Mouse (Mus musculus) ES-Bruce4 (cell line): Measurements from ENCODE around the gene Nfkbid. TPM values are rescaled to one million over a fixed set of nuclear protein-coding genes. Genes with fewer than 3 reads are reported as not detected.

Experiments used
- H3K27ac ChIP-seq: 2 replicates; pipeline ENCODE4 v1.5.1; 2012; ENCODE audit warnings: low read length, inconsistent platforms; ENCODE audit not compliant: insufficient read depth
- H3K27me3 ChIP-seq: 2 replicates; pipeline ENCODE4 v1.6.1; 2012; ENCODE audit warnings: mild to moderate bottlenecking, low read length, inconsistent platforms; ENCODE audit not compliant: control insufficient read depth, poor library complexity, insufficient read depth, severe bottlenecking
- H3K36me3 ChIP-seq: 2 replicates; pipeline ENCODE4 v1.6.1; 2012; ENCODE audit warnings: inconsistent platforms, mild to moderate bottlenecking, low read length, moderate library complexity; ENCODE audit not compliant: control insufficient read depth, poor library complexity, insufficient read depth, severe bottlenecking
- H3K4me1 ChIP-seq: one replicate; pipeline ENCODE4 v1.8.1; 2011; ENCODE audit warnings: low read length; ENCODE audit not compliant: control insufficient read depth, insufficient read depth
- H3K4me3 ChIP-seq: 2 replicates; pipeline ENCODE4 v1.5.1; 2011; ENCODE audit warnings: low read depth, mild to moderate bottlenecking, low read length
- H3K9ac ChIP-seq: 2 replicates; pipeline ENCODE4 v1.6.1; 2012; ENCODE audit warnings: low read depth, mild to moderate bottlenecking, inconsistent platforms; ENCODE audit not compliant: poor library complexity, severe bottlenecking
- H3K9me3 ChIP-seq: replicated peaks from 2 replicates; pipeline ENCODE4 v1.6.1; 2012; ENCODE audit warnings: mild to moderate bottlenecking, low read length, inconsistent platforms; ENCODE audit not compliant: control insufficient read depth, poor library complexity, insufficient read depth, severe bottlenecking
- CTCF ChIP-seq: IDR thresholded peaks from one replicate; pipeline ENCODE4 v1.8.1; 2011; ENCODE audit warnings: low read depth, low read length
- EP300 ChIP-seq: IDR thresholded peaks from 2 replicates; pipeline ENCODE4 v1.6.1; 2011; ENCODE audit warnings: low read depth, low read length; ENCODE audit not compliant: insufficient read depth
- POLR2A ChIP-seq: IDR thresholded peaks from one replicate; pipeline ENCODE4 v1.8.1; 2011; ENCODE audit warnings: low read length; ENCODE audit not compliant: insufficient read depth
- polyA plus RNA-seq: library from polyadenylated mRNA; stranded (reverse); fragments of >200 nt; gene quantifications from 2 replicates; pipeline ENCODE4 v1.2.4, GENCODE M21; 2011; ENCODE audit warnings: low read depth; ENCODE audit not compliant: missing spikeins, insufficient read depth, insufficient read length

Nfkbid gene
- polyA plus RNA-seq, 1 experiment: 4.1 TPM

- H3K9ac ChIP-seq: no peak overlapping the region
- peaks cover 14% of the 10 kb centered on the region for H3K36me3 ChIP-seq
- peaks cover 10% of the 10 kb centered on the region for H3K4me1 ChIP-seq
- no peak for TF ChIP-seq EP300
- H3K27ac ChIP-seq: 0 out of 2 replicates have a peak overlapping the region, but pooled peaks have one; percentile 4
- H3K9me3 ChIP-seq: no peaks in the 10 kb centered on the region
- peak overlapping the region; percentile 13 for H3K4me3 ChIP-seq
- no peaks in the 10 kb centered on the region for H3K27me3 ChIP-seq
These were observed 32.7 kb downstream of the Nfkbid start for GRCm38 (mm10) chr7:30454259-30454658.

- Histone ChIP-seq H3K4me3 (peak overlapping the region; percentile 68), H3K27ac (peak overlapping the region; percentile 2; the same call in 1 of the 2 replicates)
- TF ChIP-seq EP300 (0 out of 2 replicates have a peak, but pooled peaks have one; percentile 21), POLR2A (no peak), CTCF (no peak)
These were observed 35.0 kb downstream of the Nfkbid start for GRCm38 (mm10) chr7:30456487-30456886.

GRCm38 (mm10) chr7:30456911-30457628 is 35.5 kb downstream of the Nfkbid start:
- peak overlapping the region; percentile 68 for H3K9ac ChIP-seq
- peaks cover 15% of the 10 kb centered on the region for H3K4me1 ChIP-seq
- 0 out of 2 replicates have a peak overlapping the region, but pooled peaks have one; percentile 2 for H3K27ac ChIP-seq
- H3K36me3 ChIP-seq: peaks cover 4% of the 10 kb centered on the region
- peak overlapping the region; percentile 68 for H3K4me3 ChIP-seq
- H3K27me3 ChIP-seq: no peaks in the 10 kb centered on the region
- H3K9me3 ChIP-seq: no peaks in the 10 kb centered on the region
- TF ChIP-seq POLR2A (no peak), EP300 (no peak), CTCF (no peak)

More at GRCm38 (mm10) chr7:30456487-30456886, 35.0 kb downstream of the Nfkbid start:
- H3K4me1 ChIP-seq: peaks cover 15% of the 10 kb centered on the region
- peaks cover 6% of the 10 kb centered on the region for H3K36me3 ChIP-seq
- H3K9me3 ChIP-seq: no peaks in the 10 kb centered on the region
- H3K27me3 ChIP-seq: no peaks in the 10 kb centered on the region
- H3K9ac ChIP-seq: peak overlapping the region; percentile 68

GRCm38 (mm10) chr7:30457629-30458330 is 36.2 kb downstream of the Nfkbid start, which contains the start of the genes Kirrel2 and Nphs1:
Kirrel2 (minus strand) TSS chr7:30457690.
Nphs1 (plus strand) TSS chr7:30458315.
- no peaks in the 10 kb centered on the region for H3K9me3 ChIP-seq
- peak within 1 kb of the TSS; percentile 68 for H3K4me3 ChIP-seq
- peaks cover 19% of the 10 kb centered on the region for H3K4me1 ChIP-seq
- peak within 1 kb of the TSS; percentile 68 for H3K9ac ChIP-seq
- TF ChIP-seq POLR2A (no peak), CTCF (no peak), EP300 (no peak)
- no peaks in the 10 kb centered on the region; the same call in 1 of the 2 replicates for H3K36me3 ChIP-seq
- H3K27me3 ChIP-seq: no peaks in the 10 kb centered on the region
- peak within 1 kb of the TSS; percentile 2; the same call in 1 of the 2 replicates for H3K27ac ChIP-seq

GRCm38 (mm10) chr7:30459484-30459883 is 38.0 kb downstream of the Nfkbid start:
- no peak overlapping the region for H3K9ac ChIP-seq
- H3K27me3 ChIP-seq: no peaks in the 10 kb centered on the region
- TF ChIP-seq EP300 (no peak), CTCF (no peak), POLR2A (no peak)
- peaks cover 18% of the 10 kb centered on the region for H3K4me1 ChIP-seq
- H3K27ac ChIP-seq: no peak overlapping the region
- H3K36me3 ChIP-seq: no peaks in the 10 kb centered on the region
- H3K4me3 ChIP-seq: no peak overlapping the region
- H3K9me3 ChIP-seq: no peaks in the 10 kb centered on the region

GRCm38 (mm10) chr7:30463568-30463967 is 42.0 kb downstream of the Nfkbid start:
- Histone ChIP-seq H3K36me3 (peaks cover 3% of the 10 kb centered on the region; the same call in 1 of the 2 replicates), H3K9ac (no peak overlapping the region), H3K4me3 (no peak overlapping the region), H3K27me3 (no peaks in the 10 kb centered on the region), H3K4me1 (peaks cover 17% of the 10 kb centered on the region), H3K27ac (peak overlapping the region; percentile 96), H3K9me3 (no peaks in the 10 kb centered on the region)
- TF ChIP-seq EP300 (peak; percentile 100), CTCF (no peak), POLR2A (no peak)
